Mouse (Mus musculus) v-Abl transformed pro-B cells (cell line): ENCODE measurements around the gene Med6.

Experiments used
- in situ Hi-C, 2 experiments: fragments of 400-800 bp; cut with MboI; formaldehyde crosslinking; loops; one replicate each; pipeline ENCODE4 v1.15.1; 2025; ENCODE audit not compliant: unreplicated experiment in 2 of 2

The Med6 gene

GRCm38 (mm10) chr12:81567931-81568330, 26.9 kb downstream of the Med6 start:
- in situ Hi-C loops = no loop called here

- in situ Hi-C loops = no loop called here
Observed at GRCm38 (mm10) chr12:81564173-81564572, 30.6 kb downstream of the Med6 start.

DNA sequence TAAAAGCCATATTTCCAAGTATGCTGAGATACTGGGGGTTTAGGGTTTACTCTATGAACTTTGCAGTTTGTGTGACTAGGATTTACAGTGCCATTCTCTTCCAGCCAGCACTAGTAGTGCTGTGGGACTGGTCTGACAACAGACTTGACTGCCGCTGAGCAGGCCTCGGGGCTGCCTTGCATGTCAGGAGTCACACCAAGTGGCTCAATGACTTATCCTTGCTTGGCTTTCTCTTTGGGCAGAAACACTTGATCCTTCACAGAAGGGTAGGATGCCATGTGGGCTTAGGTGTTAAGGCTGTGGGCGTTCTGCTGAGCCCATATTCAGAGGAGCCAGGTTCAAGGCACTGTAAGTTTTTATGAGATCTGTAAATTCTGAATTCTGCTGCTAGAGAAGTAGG, 45.5 kb downstream of the Med6 start:
- in situ Hi-C loops = no loop called here

GRCm38 (mm10) chr12:81547163-81547562, 47.6 kb downstream of the Med6 start:
- in situ Hi-C loops = no loop called here

GRCm38 (mm10) chr12:81533029-81533419, 61.8 kb downstream of the Med6 start:
- in situ Hi-C loops = loop anchor here in 1 of 2 experiments (10.0 kb wide), 2 partner anchors 48 to 62 kb away; partner anchors contain the start of genes Cox16 and Med6

- in situ Hi-C loops = loop anchor here in 1 of 2 experiments (10.0 kb wide), 2 partner anchors 48 to 62 kb away; partner anchors contain the start of genes Cox16 and Med6
Observed at GRCm38 (mm10) chr12:81532316-81533028, 62.3 kb downstream of the Med6 start, which contains the start of the genes Gm20498 and Synj2bp. Gene Gm20498, minus strand, starts transcription at chr12:81532905. Gene Synj2bp, minus strand, starts transcription at chr12:81532911.

DNA sequence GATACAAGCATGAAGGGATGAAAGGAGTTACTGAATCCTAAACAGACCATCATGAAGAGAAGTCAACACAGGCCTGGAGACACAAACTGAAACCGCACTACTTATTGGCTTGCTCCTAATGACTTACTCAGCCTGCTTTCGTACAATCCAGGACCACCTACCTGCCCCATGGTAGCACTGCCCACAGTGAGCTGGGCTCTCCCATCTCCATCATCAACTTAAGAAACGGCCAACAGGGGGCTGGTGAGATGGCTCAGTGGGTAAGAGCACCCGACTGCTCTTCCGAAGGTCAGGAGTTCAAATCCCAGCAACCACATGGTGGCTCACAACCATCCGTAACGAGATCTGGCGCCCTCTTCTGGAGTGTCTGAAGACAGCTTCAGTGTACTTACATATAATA, 64.2 kb downstream of the Med6 start:
- in situ Hi-C loops = loop anchor here in 1 of 2 experiments (10.0 kb wide), 2 partner anchors 46 to 64 kb away; partner anchors contain the start of genes Cox16 and Med6
